Mouse (Mus musculus): ENCODE measurements around the gene Dph2. TPM values are rescaled to one million over a fixed set of nuclear protein-coding genes. Genes with fewer than 3 reads are reported as not detected.

Gene Dph2
- polyA plus RNA-seq, 1 experiment from 2014 or later = 22.9 TPM

GRCm38 (mm10) chr4:117843101-117843500 is 48.7 kb downstream of the Dph2 start:
- 92% methylated on average over 5 of the region's 5 CpGs for WGBS
- Histone ChIP-seq H3K27ac (no peak overlapping the region), H3K9ac (no peak overlapping the region), H3K4me1 (replicated peaks; ENCODE audit: control insufficient read depth, insufficient read depth, low read length) (no peaks in the 10 kb centered on the region), H3K4me2 (replicated peaks) (no peak overlapping the region), H3K9me3 (ENCODE audit: control insufficient read depth, low read length) (no peaks in the 10 kb centered on the region), H3K4me3 (replicated peaks; ENCODE audit: low read length) (no peak overlapping the region), H3K36me3 (replicated peaks; ENCODE audit: control insufficient read depth, insufficient read depth) (no peaks in the 10 kb centered on the region), H3K27me3 (ENCODE audit: control insufficient read depth, insufficient read depth, low read length) (no peaks in the 10 kb centered on the region)
- DNase-seq (ENCODE audit: low spot score) = no peak
- no peak for ATAC-seq (ENCODE audit: low FRiP score)

GRCm38 (mm10) chr4:117841566-117841965 is 50.3 kb downstream of the Dph2 start:
- Histone ChIP-seq H3K4me3 (replicated peaks; ENCODE audit: low read length) (no peak overlapping the region), H3K4me1 (replicated peaks; ENCODE audit: control insufficient read depth, insufficient read depth, low read length) (0 out of 2 replicates have a peak, but pooled peaks cover 4% of the 10 kb centered on the region), H3K36me3 (replicated peaks; ENCODE audit: control insufficient read depth, insufficient read depth) (no peaks in the 10 kb centered on the region), H3K27me3 (ENCODE audit: control insufficient read depth, insufficient read depth, low read length) (no peaks in the 10 kb centered on the region), H3K4me2 (replicated peaks) (no peak overlapping the region), H3K9me3 (ENCODE audit: control insufficient read depth, low read length) (no peaks in the 10 kb centered on the region), H3K27ac (no peak overlapping the region), H3K9ac (no peak overlapping the region)
- DNase-seq (ENCODE audit: low spot score) (no peak), ATAC-seq (ENCODE audit: low FRiP score) (no peak)
- 84% methylated on average over 3 of the region's 3 CpGs for WGBS

- 0 out of 2 replicates have a peak, but pooled peaks cover 4% of the 10 kb centered on the region for H3K4me1 ChIP-seq (replicated peaks; ENCODE audit: control insufficient read depth, insufficient read depth, low read length)
- no peaks in the 10 kb centered on the region for H3K36me3 ChIP-seq (replicated peaks; ENCODE audit: control insufficient read depth, insufficient read depth)
- H3K4me2 ChIP-seq (replicated peaks) = no peak overlapping the region
- no peak for DNase-seq (ENCODE audit: low spot score)
- no peaks in the 10 kb centered on the region for H3K27me3 ChIP-seq (ENCODE audit: control insufficient read depth, insufficient read depth, low read length)
- H3K9me3 ChIP-seq (ENCODE audit: control insufficient read depth, low read length) = no peaks in the 10 kb centered on the region
- no peak overlapping the region for H3K4me3 ChIP-seq (replicated peaks; ENCODE audit: low read length)
- no peak overlapping the region for H3K27ac ChIP-seq
- H3K9ac ChIP-seq = no peak overlapping the region
- WGBS = 92% methylated on average over 5 of the region's 5 CpGs
- ATAC-seq (ENCODE audit: low FRiP score) = no peak
These were observed 51.0 kb downstream of the Dph2 start for GRCm38 (mm10) chr4:117840821-117841220.

- Histone ChIP-seq H3K9me3 (ENCODE audit: control insufficient read depth, low read length) (no peaks in the 10 kb centered on the region), H3K9ac (no peak overlapping the region), H3K4me1 (replicated peaks; ENCODE audit: control insufficient read depth, insufficient read depth, low read length) (peaks cover 9% of the 10 kb centered on the region; the same call in 1 of the 2 replicates), H3K4me3 (replicated peaks; ENCODE audit: low read length) (no peak overlapping the region), H3K27ac (no peak overlapping the region), H3K4me2 (replicated peaks) (no peak overlapping the region), H3K27me3 (ENCODE audit: control insufficient read depth, insufficient read depth, low read length) (no peaks in the 10 kb centered on the region), H3K36me3 (replicated peaks; ENCODE audit: control insufficient read depth, insufficient read depth) (no peaks in the 10 kb centered on the region)
- 79% methylated on average over 6 of the region's 6 CpGs for whole genome bisulfite sequencing
- DNase-seq (ENCODE audit: low spot score) = no peak
- ATAC-seq (ENCODE audit: low FRiP score) = no peak
These were observed 52.5 kb downstream of the Dph2 start for GRCm38 (mm10) chr4:117839366-117839765.

Other genes starting within 250 kb of the Dph2 start
- 82.0 and 85.4 TPM in 2 replicates for gene Dmap1, start 209.8 kb downstream of the Dph2 start, polyA plus RNA-seq (2014; fragmentation: Nextera tagmentation; extraction: Ambion mirVana)
- gene Gm12845, start 167.6 kb downstream of the Dph2 start, polyA plus RNA-seq (2014; fragmentation: Nextera tagmentation; extraction: Ambion mirVana) = not detected in 2 replicates
- gene Klf17, start 126.4 kb downstream of the Dph2 start, polyA plus RNA-seq (2014; fragmentation: Nextera tagmentation; extraction: Ambion mirVana) = not detected in 2 replicates
- 33.7 and 37.1 TPM in 2 replicates for gene Slc6a9, start 57.5 kb downstream of the Dph2 start, polyA plus RNA-seq (2014; fragmentation: Nextera tagmentation; extraction: Ambion mirVana)
- gene Ccdc24, start 19.5 kb downstream of the Dph2 start, polyA plus RNA-seq (2014; fragmentation: Nextera tagmentation; extraction: Ambion mirVana) = 2.5 and 3.9 TPM in 2 replicates
- 78.0 and 81.4 TPM in 2 replicates for gene B4galt2, start 8.5 kb downstream of the Dph2 start, polyA plus RNA-seq (2014; fragmentation: Nextera tagmentation; extraction: Ambion mirVana)
- 589 and 599 TPM in 2 replicates for gene Atp6v0b, start 4.7 kb downstream of the Dph2 start, polyA plus RNA-seq (2014; fragmentation: Nextera tagmentation; extraction: Ambion mirVana)
- gene Ipo13, start 23.0 kb upstream of the Dph2 start, polyA plus RNA-seq (2014; fragmentation: Nextera tagmentation; extraction: Ambion mirVana) = 55.1 and 56.5 TPM in 2 replicates
- gene Artn, start 37.7 kb upstream of the Dph2 start, polyA plus RNA-seq (2014; fragmentation: Nextera tagmentation; extraction: Ambion mirVana) = 0.95 and 0.96 TPM in 2 replicates
- gene St3gal3, start 242.9 kb upstream of the Dph2 start, polyA plus RNA-seq (2014; fragmentation: Nextera tagmentation; extraction: Ambion mirVana) = 10.8 and 11.5 TPM in 2 replicates

Measured in hindbrain, embryonic 14.5 days (tissue).